Mouse (Mus musculus): ENCODE data around the gene Il1rl1.

The Il1rl1 gene

GRCm38 (mm10) chr1:40399639-40400038 is 29.7 kb upstream of the Il1rl1 start:
- Histone ChIP-seq H3K27me3 (ENCODE audit: insufficient read depth, low read length) (no peaks in the 10 kb centered on the region), H3K4me3 (replicated peaks; ENCODE audit: low read length) (no peak overlapping the region), H3K36me3 (ENCODE audit: insufficient read depth, low read length) (no peaks in the 10 kb centered on the region), H3K4me1 (replicated peaks; ENCODE audit: low read depth, low read length) (no peaks in the 10 kb centered on the region), H3K9me3 (ENCODE audit: low read length) (no peaks in the 10 kb centered on the region)
- TF ChIP-seq CTCF (conservative IDR thresholded peaks at IDR 0.05; ENCODE audit: low read length) (no peak), POU5F1 (IDR thresholded peaks at IDR 0.05; ENCODE audit: borderline replicate concordance, low read length) (no peak), NANOG (IDR thresholded peaks at IDR 0.05; ENCODE audit: borderline replicate concordance, low read length) (no peak)

- TF ChIP-seq CTCF (conservative IDR thresholded peaks at IDR 0.05; ENCODE audit: low read length) = no peak
- TF ChIP-seq NANOG (IDR thresholded peaks at IDR 0.05; ENCODE audit: borderline replicate concordance, low read length) = no peak
- TF ChIP-seq POU5F1 (IDR thresholded peaks at IDR 0.05; ENCODE audit: borderline replicate concordance, low read length) = no peak
- Histone ChIP-seq H3K36me3 (ENCODE audit: insufficient read depth, low read length) (no peaks in the 10 kb centered on the region), H3K4me1 (replicated peaks; ENCODE audit: low read depth, low read length) (no peaks in the 10 kb centered on the region), H3K9me3 (ENCODE audit: low read length) (peaks cover 10% of the 10 kb centered on the region; the same call in 1 of the 2 replicates), H3K4me3 (replicated peaks; ENCODE audit: low read length) (no peak overlapping the region), H3K27me3 (ENCODE audit: insufficient read depth, low read length) (no peaks in the 10 kb centered on the region)
These were observed 24.7 kb upstream of the Il1rl1 start for GRCm38 (mm10) chr1:40404682-40405081.

GRCm38 (mm10) chr1:40409882-40410281 is 19.5 kb upstream of the Il1rl1 start:
- Histone ChIP-seq H3K4me1 (replicated peaks; ENCODE audit: low read depth, low read length) (no peaks in the 10 kb centered on the region), H3K9me3 (ENCODE audit: low read length) (peaks cover 10% of the 10 kb centered on the region; the same call in 1 of the 2 replicates), H3K36me3 (ENCODE audit: insufficient read depth, low read length) (no peaks in the 10 kb centered on the region), H3K27me3 (ENCODE audit: insufficient read depth, low read length) (no peaks in the 10 kb centered on the region), H3K4me3 (replicated peaks; ENCODE audit: low read length) (no peak overlapping the region)
- TF ChIP-seq CTCF (conservative IDR thresholded peaks at IDR 0.05; ENCODE audit: low read length) = no peak
- TF ChIP-seq NANOG (IDR thresholded peaks at IDR 0.05; ENCODE audit: borderline replicate concordance, low read length) = no peak
- TF ChIP-seq POU5F1 (IDR thresholded peaks at IDR 0.05; ENCODE audit: borderline replicate concordance, low read length) = no peak

- Histone ChIP-seq H3K36me3 (ENCODE audit: insufficient read depth, low read length) (no peaks in the 10 kb centered on the region), H3K27me3 (ENCODE audit: insufficient read depth, low read length) (no peaks in the 10 kb centered on the region), H3K4me3 (replicated peaks; ENCODE audit: low read length) (no peak overlapping the region), H3K9me3 (ENCODE audit: low read length) (peaks cover 10% of the 10 kb centered on the region; the same call in 1 of the 2 replicates), H3K4me1 (replicated peaks; ENCODE audit: low read depth, low read length) (no peaks in the 10 kb centered on the region)
- no peak for TF ChIP-seq POU5F1 (IDR thresholded peaks at IDR 0.05; ENCODE audit: borderline replicate concordance, low read length)
- TF ChIP-seq CTCF (conservative IDR thresholded peaks at IDR 0.05; ENCODE audit: low read length) = no peak
- no peak for TF ChIP-seq NANOG (IDR thresholded peaks at IDR 0.05; ENCODE audit: borderline replicate concordance, low read length)
These were observed 16.3 kb upstream of the Il1rl1 start for GRCm38 (mm10) chr1:40413039-40413438.

- H3K27me3 ChIP-seq (ENCODE audit: insufficient read depth, low read length) = no peaks in the 10 kb centered on the region
- no peak for TF ChIP-seq POU5F1 (IDR thresholded peaks at IDR 0.05; ENCODE audit: borderline replicate concordance, low read length)
- no peak for TF ChIP-seq CTCF (conservative IDR thresholded peaks at IDR 0.05; ENCODE audit: low read length)
- no peak for TF ChIP-seq NANOG (IDR thresholded peaks at IDR 0.05; ENCODE audit: borderline replicate concordance, low read length)
- no peaks in the 10 kb centered on the region for H3K36me3 ChIP-seq (ENCODE audit: insufficient read depth, low read length)
- H3K4me1 ChIP-seq (replicated peaks; ENCODE audit: low read depth, low read length) = no peaks in the 10 kb centered on the region
- H3K4me3 ChIP-seq (replicated peaks; ENCODE audit: low read length) = no peak overlapping the region
- H3K9me3 ChIP-seq (ENCODE audit: low read length) = peaks cover 3% of the 10 kb centered on the region; the same call in 1 of the 2 replicates
These were observed 15.1 kb upstream of the Il1rl1 start for GRCm38 (mm10) chr1:40414276-40414675.

- TF ChIP-seq CTCF (conservative IDR thresholded peaks at IDR 0.05; ENCODE audit: low read length) (no peak), POU5F1 (IDR thresholded peaks at IDR 0.05; ENCODE audit: borderline replicate concordance, low read length) (no peak), NANOG (IDR thresholded peaks at IDR 0.05; ENCODE audit: borderline replicate concordance, low read length) (no peak)
- H3K27me3 ChIP-seq (ENCODE audit: insufficient read depth, low read length) = no peaks in the 10 kb centered on the region
- H3K36me3 ChIP-seq (ENCODE audit: insufficient read depth, low read length) = no peaks in the 10 kb centered on the region
- H3K9me3 ChIP-seq (ENCODE audit: low read length) = no peaks in the 10 kb centered on the region
- H3K4me1 ChIP-seq (replicated peaks; ENCODE audit: low read depth, low read length) = no peaks in the 10 kb centered on the region
- H3K4me3 ChIP-seq (replicated peaks; ENCODE audit: low read length) = no peak overlapping the region
These were observed 14.3 kb upstream of the Il1rl1 start for GRCm38 (mm10) chr1:40414863-40415656.

GRCm38 (mm10) chr1:40417034-40417433 is 12.3 kb upstream of the Il1rl1 start:
- H3K27me3 ChIP-seq (ENCODE audit: insufficient read depth, low read length) = no peaks in the 10 kb centered on the region
- no peak for TF ChIP-seq CTCF (conservative IDR thresholded peaks at IDR 0.05; ENCODE audit: low read length)
- no peak for TF ChIP-seq NANOG (IDR thresholded peaks at IDR 0.05; ENCODE audit: borderline replicate concordance, low read length)
- no peak for TF ChIP-seq POU5F1 (IDR thresholded peaks at IDR 0.05; ENCODE audit: borderline replicate concordance, low read length)
- no peaks in the 10 kb centered on the region for H3K36me3 ChIP-seq (ENCODE audit: insufficient read depth, low read length)
- no peaks in the 10 kb centered on the region for H3K9me3 ChIP-seq (ENCODE audit: low read length)
- H3K4me1 ChIP-seq (replicated peaks; ENCODE audit: low read depth, low read length) = no peaks in the 10 kb centered on the region
- no peak overlapping the region for H3K4me3 ChIP-seq (replicated peaks; ENCODE audit: low read length)

- Histone ChIP-seq H3K4me1 (replicated peaks; ENCODE audit: low read depth, low read length) (no peaks in the 10 kb centered on the region), H3K4me3 (replicated peaks; ENCODE audit: low read length) (no peak overlapping the region), H3K36me3 (ENCODE audit: insufficient read depth, low read length) (no peaks in the 10 kb centered on the region), H3K27me3 (ENCODE audit: insufficient read depth, low read length) (no peaks in the 10 kb centered on the region), H3K9me3 (ENCODE audit: low read length) (no peaks in the 10 kb centered on the region)
- TF ChIP-seq CTCF (conservative IDR thresholded peaks at IDR 0.05; ENCODE audit: low read length) = no peak
- TF ChIP-seq NANOG (IDR thresholded peaks at IDR 0.05; ENCODE audit: borderline replicate concordance, low read length) = no peak
- no peak for TF ChIP-seq POU5F1 (IDR thresholded peaks at IDR 0.05; ENCODE audit: borderline replicate concordance, low read length)
These were observed 10.9 kb upstream of the Il1rl1 start for GRCm38 (mm10) chr1:40418512-40418911.
